Mouse (Mus musculus) CH12.LX (cell line): ENCODE measurements around the gene Znhit1. TPM values are rescaled to one million over a fixed set of nuclear protein-coding genes. Genes with fewer than 3 reads are reported as not detected.

Experiments
- DNase-seq: peaks from one replicate; pipeline ENCODE4 v3.0.0-alpha.2; 2013; ENCODE audit errors: extremely low read depth
- H3K27ac ChIP-seq: 2 replicates; pipeline ENCODE4 v1.5.1; 2012; ENCODE audit warnings: low read depth, mild to moderate bottlenecking, control low read depth, moderate library complexity; ENCODE audit not compliant: insufficient read depth
- H3K27me3 ChIP-seq: replicated peaks from 2 replicates; pipeline ENCODE3; 2012; ENCODE audit warnings: inconsistent platforms
- H3K36me3 ChIP-seq, 2 experiments: replicated peaks in 1 of 2; 2 replicates each; pipeline versions ENCODE3 to v1.6.1; 2012; ENCODE audit warnings: inconsistent platforms in 1 of 2, low read length in 1 of 2, mild to moderate bottlenecking in 1 of 2, mixed read lengths in 1 of 2, moderate library complexity in 1 of 2; ENCODE audit not compliant: control insufficient read depth in 1 of 2, insufficient read depth in 1 of 2
- H3K4me1 ChIP-seq, 2 experiments: 2 replicates each; pipeline ENCODE4 v1.6.1; 2012; ENCODE audit warnings: inconsistent platforms in 1 of 2, moderate library complexity in 1 of 2; ENCODE audit not compliant: insufficient read depth in 2 of 2, control insufficient read depth in 1 of 2
- H3K4me2 ChIP-seq: 2 replicates; pipeline ENCODE4 v1.6.1; 2012; ENCODE audit warnings: low read depth, mild to moderate bottlenecking, control low read depth; ENCODE audit not compliant: poor library complexity, insufficient read depth, severe bottlenecking
- H3K4me3 ChIP-seq, 3 experiments: fragments of 150-350 bp in 1 of 3; sonication (generic) in 1 of 3; replicated peaks in 1 of 3; 2 replicates each; pipeline versions ENCODE3 to v1.5.1; 2011 to 2012; ENCODE audit warnings: low read depth in 2 of 3, low read length in 2 of 3, mild to moderate bottlenecking in 2 of 3, moderate library complexity in 2 of 3, control low read depth in 1 of 3, improper control_type of control experiment in 1 of 3, inconsistent platforms in 1 of 3, mixed read lengths in 1 of 3; ENCODE audit not compliant: poor library complexity in 1 of 3
- H3K79me2 ChIP-seq: replicated peaks from 2 replicates; pipeline ENCODE4 v1.6.1; 2012; ENCODE audit warnings: mild to moderate bottlenecking, moderate library complexity; ENCODE audit not compliant: control insufficient read depth, poor library complexity, insufficient read depth, severe bottlenecking; ENCODE audit errors: extremely low read depth
- H3K9ac ChIP-seq: 2 replicates; pipeline ENCODE4 v1.6.1; 2012; ENCODE audit warnings: low read depth, mild to moderate bottlenecking, control low read depth, moderate library complexity; ENCODE audit not compliant: insufficient read depth
- H3K9me3 ChIP-seq: replicated peaks from 2 replicates; pipeline ENCODE3; 2012; ENCODE audit warnings: low read length, inconsistent platforms, mixed read lengths
- BHLHE40 ChIP-seq: IDR thresholded peaks from 2 replicates; pipeline ENCODE4 v1.6.1; 2011; ENCODE audit warnings: mild to moderate bottlenecking, low read depth, low read length, improper control_type of control experiment
- CHD1 ChIP-seq: IDR thresholded peaks from 2 replicates; pipeline ENCODE4 v1.6.1; 2012; ENCODE audit warnings: low read depth, low read length, improper control_type of control experiment, inconsistent platforms
- E2F4 ChIP-seq: IDR thresholded peaks from 2 replicates; pipeline ENCODE4 v1.6.1; 2011; ENCODE audit warnings: low read depth, low read length, improper control_type of control experiment; ENCODE audit not compliant: insufficient replicate concordance
- EP300 ChIP-seq: IDR thresholded peaks from 2 replicates; pipeline ENCODE4 v1.6.1; 2011; ENCODE audit warnings: low read length, improper control_type of control experiment
- ETS1 ChIP-seq: conservative IDR thresholded peaks from 2 replicates; pipeline ENCODE4 v1.6.1; 2012; ENCODE audit warnings: low read depth, mild to moderate bottlenecking, inconsistent platforms, low read length, improper control_type of control experiment, moderate library complexity
- HCFC1 ChIP-seq: IDR thresholded peaks from 2 replicates; pipeline ENCODE4 v1.6.1; 2012; ENCODE audit warnings: low read depth, mild to moderate bottlenecking, inconsistent platforms, low read length, improper control_type of control experiment
- JUN ChIP-seq: IDR thresholded peaks from 2 replicates; pipeline ENCODE4 v1.6.1; 2011; ENCODE audit warnings: low read depth, mild to moderate bottlenecking, low read length, improper control_type of control experiment, moderate library complexity; ENCODE audit not compliant: insufficient read depth
- KAT2A ChIP-seq: IDR thresholded peaks from 2 replicates; pipeline ENCODE4 v1.6.1; 2012; ENCODE audit warnings: low read length, improper control_type of control experiment, inconsistent platforms; ENCODE audit not compliant: insufficient replicate concordance
- MAFK ChIP-seq: IDR thresholded peaks from 2 replicates; pipeline ENCODE4 v1.6.1; 2011; ENCODE audit warnings: low read length, improper control_type of control experiment; ENCODE audit not compliant: insufficient replicate concordance
- MYC ChIP-seq: IDR thresholded peaks from 2 replicates; pipeline ENCODE4 v1.6.1; 2011; ENCODE audit warnings: low read depth, mild to moderate bottlenecking, improper control_type of control experiment, low read length
- NELFE ChIP-seq: IDR thresholded peaks from 2 replicates; pipeline ENCODE4 v1.6.1; 2011; ENCODE audit warnings: low read depth, low read length, improper control_type of control experiment
- NRF1 ChIP-seq: IDR thresholded peaks from 2 replicates; pipeline ENCODE4 v1.6.1; 2014; ENCODE audit warnings: low read depth, mild to moderate bottlenecking, inconsistent platforms, low read length, improper control_type of control experiment, moderate library complexity
- PAX5 ChIP-seq: IDR thresholded peaks from 2 replicates; pipeline ENCODE4 v1.6.1; 2012; ENCODE audit warnings: low read length, inconsistent platforms, mixed read lengths
- POLR2A ChIP-seq: IDR thresholded peaks from 2 replicates; pipeline ENCODE4 v1.6.1; 2011; ENCODE audit warnings: low read depth, mild to moderate bottlenecking, improper control_type of control experiment, low read length
- POLR2AphosphoS2 ChIP-seq: IDR thresholded peaks from 2 replicates; pipeline ENCODE4 v1.6.1; 2011; ENCODE audit warnings: low read depth, low read length, improper control_type of control experiment
- SIN3A ChIP-seq: IDR thresholded peaks from 2 replicates; pipeline ENCODE4 v1.6.1; 2012; ENCODE audit warnings: low read length, improper control_type of control experiment, inconsistent platforms
- TBP ChIP-seq: conservative IDR thresholded peaks from 2 replicates; pipeline ENCODE4 v1.6.1; 2011; ENCODE audit warnings: low read depth, low read length, improper control_type of control experiment
- USF1 ChIP-seq: IDR thresholded peaks from 2 replicates; pipeline ENCODE4 v1.6.1; 2014; ENCODE audit warnings: low read depth, mild to moderate bottlenecking, inconsistent platforms, low read length, improper control_type of control experiment
- USF2 ChIP-seq: conservative IDR thresholded peaks from 2 replicates; pipeline ENCODE4 v1.6.1; 2011; ENCODE audit warnings: low read depth, low read length, improper control_type of control experiment
- ZKSCAN1 ChIP-seq: IDR thresholded peaks from 2 replicates; pipeline ENCODE4 v1.6.1; 2012; ENCODE audit warnings: low read depth, inconsistent platforms, low read length, improper control_type of control experiment, borderline replicate concordance
- ZMIZ1 ChIP-seq: IDR thresholded peaks from 2 replicates; pipeline ENCODE4 v1.6.1; 2012; ENCODE audit warnings: low read depth, mild to moderate bottlenecking, inconsistent platforms, low read length, improper control_type of control experiment
- dilution Hi-C: fragments of 300-500 bp; cut with MboI; formaldehyde crosslinking; loops from 2 replicates; pipeline ENCODE4 v1.14.3; 2020; ENCODE audit warnings: low sequenced_read_pairs; ENCODE audit not compliant: extremely low pct_unique_long_range_greater_than_20kb, extremely low pct_ligation_motif_present
- in situ Hi-C: fragments of 300-500 bp; cut with MboI; formaldehyde crosslinking; loops from 3 replicates; pipeline ENCODE4 v1.14.3; 2019; ENCODE audit warnings: low sequenced_read_pairs, low pct_ligation_motif_present, low pct_unique_long_range_greater_than_20kb, mixed read lengths
- polyA plus RNA-seq: library from polyadenylated mRNA; unstranded; fragments of >175 nt; gene quantifications from 2 replicates; pipeline ENCODE4 v1.2.1, GENCODE M21; 2012; ENCODE audit warnings: low read depth; ENCODE audit not compliant: insufficient read length
- total RNA-seq, 2 experiments: library from RNA; depleted of rRNA; stranded (reverse); fragments of 300-350 nt in 1 of 2; fragments of >200 nt in 1 of 2; gene quantifications; 2 replicates each; pipeline ENCODE4 v1.2.3; 2012 to 2014

Gene Znhit1
- total and polyA plus RNA-seq, 3 experiments: 39.6 to 99.2 (median 60.1) TPM

DNA sequence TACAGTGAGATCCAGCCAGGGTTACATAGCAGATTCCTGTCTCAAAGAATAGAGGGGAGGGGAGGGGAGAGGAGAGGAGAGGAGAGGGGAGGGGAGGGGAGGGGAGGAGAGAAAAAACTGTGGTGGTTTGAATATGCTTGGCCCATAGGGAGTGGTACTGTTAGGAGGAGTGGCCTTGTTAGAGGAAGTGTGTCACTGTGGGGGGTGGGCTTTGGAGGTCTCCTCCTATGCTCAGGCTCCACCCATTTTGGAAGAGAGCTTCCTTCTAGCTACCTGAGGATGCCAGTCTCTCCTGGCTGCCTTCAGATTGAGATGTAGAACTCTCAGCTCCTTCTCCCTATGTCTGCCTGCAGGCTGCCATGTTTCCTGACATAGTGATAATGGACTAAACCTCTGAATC, 39.9 kb downstream of the Znhit1 start:
- Histone ChIP-seq H3K27me3 (no peaks in the 10 kb centered on the region), H3K27ac (no peak overlapping the region), H3K9me3 (no peaks in the 10 kb centered on the region), H3K4me2 (no peak overlapping the region), H3K4me3 (no peak overlapping the region), H3K36me3 (no peaks in the 10 kb centered on the region)
- in situ Hi-C loops: no loop called here
- no peak for DNase-seq
- TF ChIP-seq ZKSCAN1 (no peak), JUN (no peak), POLR2AphosphoS2 (no peak), CHD1 (no peak), MYC (no peak), USF2 (no peak), KAT2A (no peak)
- TF ChIP-seq, all 38 proteins: peak for 0
- Histone ChIP-seq H3K79me2 (no peaks in the 10 kb centered on the region), H3K4me1 (peaks cover 0 to 13% of the 10 kb centered on the region in 2 experiments; a peak in 3 of 4 replicates), H3K9ac (no peak overlapping the region)
- dilution Hi-C loops: no loop called here

DNA sequence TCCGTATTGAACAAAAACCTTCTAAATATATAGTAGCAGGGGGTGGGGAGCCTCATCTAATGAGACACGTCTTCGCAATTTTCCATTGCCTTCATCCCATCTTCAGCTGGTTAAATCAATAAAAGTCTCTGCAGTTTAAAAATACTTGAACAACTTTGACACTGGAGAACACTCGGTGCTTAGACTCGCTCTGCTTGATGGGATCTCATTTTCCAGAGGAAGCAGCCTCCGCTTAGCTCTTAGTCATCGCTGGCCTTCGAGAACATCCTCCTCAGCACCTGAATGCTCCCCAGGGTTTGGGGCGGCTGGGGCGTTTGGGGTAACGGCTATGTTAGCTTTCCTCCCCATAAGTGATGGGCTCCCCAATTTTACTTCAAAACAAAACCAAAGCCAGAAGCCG, 42.7 kb downstream of the Znhit1 start:
- dilution Hi-C loops: no loop called here
- TF ChIP-seq TBP (no peak), KAT2A (no peak), EP300 (no peak), SIN3A (no peak), POLR2A (no peak), NRF1 (no peak), E2F4 (no peak), MAFK (no peak), JUN (no peak), ETS1 (no peak), PAX5 (no peak), ZMIZ1 (no peak), USF1 (no peak), BHLHE40 (no peak), ZKSCAN1 (no peak), NELFE (no peak), HCFC1 (no peak)
- no peaks in the 10 kb centered on the region for H3K9me3 ChIP-seq
- H3K36me3 ChIP-seq: no peaks in the 10 kb centered on the region
- no peak overlapping the region for H3K27ac ChIP-seq
- peaks cover 2 to 14% of the 10 kb centered on the region in 2 experiments; a peak in 2 of 4 replicates for H3K4me1 ChIP-seq
- no peaks in the 10 kb centered on the region for H3K79me2 ChIP-seq
- H3K4me2 ChIP-seq: no peak overlapping the region
- no peak for DNase-seq
- no peak overlapping the region for H3K9ac ChIP-seq
- no peaks in the 10 kb centered on the region for H3K27me3 ChIP-seq
- H3K4me3 ChIP-seq: no peak overlapping the region
- in situ Hi-C loops: no loop called here
